Mouse (Mus musculus): ENCODE results near the gene E330021D16Rik.
"Not testable (repeated sequence)": the region's sequence is repeated elsewhere in the genome, so short reads cannot be mapped to it uniquely, and the experiment has no call there.

E330021D16Rik gene

DNA sequence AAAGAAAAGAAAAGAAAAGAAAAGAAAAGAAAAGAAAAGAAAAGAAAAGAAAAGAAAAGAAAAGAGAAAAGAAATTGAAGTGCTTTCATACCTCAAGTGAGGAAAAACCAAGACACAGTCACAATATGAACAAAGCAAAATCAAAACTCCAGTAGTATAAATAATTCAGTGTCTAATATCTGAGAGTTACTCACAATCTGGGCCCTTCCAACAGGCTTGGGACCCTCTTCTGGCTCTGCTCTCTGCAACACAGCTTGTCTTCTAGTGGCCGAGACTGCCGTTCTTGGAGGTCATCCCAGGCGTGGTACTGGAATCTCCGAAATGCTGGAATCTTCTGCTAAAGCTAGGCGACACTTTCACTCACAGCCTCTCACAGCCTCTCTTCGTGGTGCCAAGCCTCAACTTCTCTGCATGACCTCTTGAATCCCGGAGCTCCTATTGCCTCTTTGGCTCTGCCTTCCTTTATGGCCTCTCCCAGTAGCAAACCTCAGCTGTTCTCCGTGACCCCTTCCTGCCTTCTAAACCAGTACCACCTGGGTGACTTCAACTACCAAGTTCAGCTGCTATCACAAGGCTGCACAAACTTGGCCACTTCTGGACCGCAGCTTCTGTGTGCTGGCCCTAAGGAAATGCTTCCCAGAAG lies at the start of gene E330021D16Rik:
TSS of gene E330021D16Rik (minus strand) at position 437 of the 643 bp plus-strand sequence.
- no peak for DNase-seq (ENCODE audit: low spot score in 2 of 2)

DNA sequence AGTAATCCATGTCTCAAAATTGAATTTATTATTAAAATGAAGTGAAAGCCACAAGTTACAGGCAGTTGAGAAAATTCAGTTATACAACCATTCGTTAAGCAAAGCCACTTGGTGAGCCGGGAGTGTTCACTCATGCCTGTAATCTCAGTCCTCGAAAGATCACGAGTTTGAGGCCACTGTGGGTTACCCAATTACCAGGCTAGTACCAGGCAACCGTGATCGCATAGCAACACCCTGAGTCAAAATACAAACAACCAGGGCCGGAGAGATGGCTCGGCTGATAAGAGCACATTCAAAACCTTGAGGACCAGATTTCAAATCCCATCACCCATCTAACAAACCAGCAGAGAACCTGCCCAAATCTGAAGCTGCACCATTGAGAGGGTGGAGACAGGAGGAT lies 49.7 kb upstream of the E330021D16Rik start:
- DNase-seq (ENCODE audit: low spot score in 2 of 2) = no peak

DNA sequence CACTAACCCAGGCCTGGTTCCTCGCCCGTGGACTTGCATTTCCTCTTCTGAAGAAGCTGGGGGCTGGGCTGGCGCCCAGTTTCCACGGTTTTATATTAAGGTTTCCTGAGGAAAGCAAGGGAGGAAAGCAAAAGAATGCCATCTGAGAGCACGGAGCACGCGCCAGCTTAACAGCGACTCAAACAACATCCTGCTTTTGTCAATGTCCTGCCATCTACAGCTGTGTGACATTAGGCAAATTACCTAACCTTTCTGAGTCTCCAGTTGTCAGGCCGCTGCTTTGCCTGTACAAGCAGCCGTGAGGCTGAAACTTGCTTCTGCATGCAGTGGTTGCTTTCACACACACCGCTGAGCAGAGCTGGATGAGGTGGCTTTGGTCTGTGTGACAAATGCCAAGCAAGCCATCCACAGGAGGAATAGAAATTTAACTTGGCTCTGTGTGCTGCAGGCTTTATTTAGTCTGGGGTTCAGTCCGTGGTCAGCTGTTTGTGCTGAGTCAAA lies 48.8 kb upstream of the E330021D16Rik start:
- no peak for DNase-seq (ENCODE audit: low spot score in 2 of 2)

DNA sequence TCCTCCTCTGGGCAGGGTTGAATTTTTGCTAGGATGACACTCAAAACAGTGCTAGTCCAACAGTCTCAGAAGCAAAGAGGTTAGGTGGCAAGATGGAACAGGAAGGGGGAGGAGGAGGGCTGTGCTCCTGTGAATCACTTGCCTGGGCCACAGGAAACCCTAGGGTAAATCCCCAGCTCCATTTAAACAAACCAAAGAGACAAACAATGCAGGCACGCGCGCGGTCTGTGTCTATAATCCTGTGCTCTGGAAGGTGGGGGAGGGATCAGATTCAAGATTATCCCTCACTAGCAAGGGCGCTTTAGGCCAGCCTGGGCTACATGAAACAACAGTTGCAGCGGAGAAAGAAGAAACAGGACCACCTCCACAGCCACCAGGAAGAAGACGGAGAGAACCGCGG lies 48.1 kb upstream of the E330021D16Rik start:
- peak; percentile 30 to 50 for DNase-seq (ENCODE audit: low spot score in 2 of 2)

DNA sequence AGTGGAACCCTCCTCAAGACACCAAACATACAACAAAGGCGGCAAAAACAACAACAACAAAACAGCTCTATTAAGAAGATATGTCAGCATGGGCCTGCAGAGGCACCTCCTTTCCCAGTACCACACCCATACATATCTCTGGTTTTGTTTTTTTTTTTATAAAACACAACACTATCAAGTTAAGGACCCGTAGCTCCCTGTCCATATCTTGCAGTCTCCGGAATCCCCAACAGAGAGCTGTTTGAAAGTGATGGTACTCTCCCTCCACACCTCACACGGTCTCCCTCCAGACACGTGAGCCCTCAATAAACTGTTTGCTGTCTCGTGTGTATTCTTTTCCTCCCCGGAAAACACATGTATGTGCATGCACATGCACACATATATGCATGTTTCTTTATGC lies 43.8 kb upstream of the E330021D16Rik start:
- no peak for DNase-seq (ENCODE audit: low spot score in 2 of 2)

DNA sequence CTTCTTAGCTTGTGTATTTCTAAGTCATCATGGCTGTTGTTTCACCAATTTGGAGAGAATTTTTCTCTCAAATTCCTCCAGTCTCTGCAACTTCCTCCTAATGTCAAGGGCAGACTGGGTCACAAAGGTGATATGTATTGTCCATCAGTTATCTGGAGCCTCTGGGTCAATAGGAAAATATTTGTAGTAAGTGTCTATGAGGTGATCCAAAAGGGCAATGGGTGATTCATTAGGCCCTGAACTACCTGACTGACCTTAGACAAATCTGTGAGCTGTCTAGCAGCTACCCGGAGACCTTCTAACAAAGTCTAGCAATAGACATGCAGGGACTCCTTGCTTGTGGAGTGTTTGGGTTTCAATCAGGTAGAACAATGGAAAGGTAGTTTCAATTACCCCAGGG lies 40.9 kb upstream of the E330021D16Rik start:
- DNase-seq (ENCODE audit: low spot score in 2 of 2) = no peak

DNA sequence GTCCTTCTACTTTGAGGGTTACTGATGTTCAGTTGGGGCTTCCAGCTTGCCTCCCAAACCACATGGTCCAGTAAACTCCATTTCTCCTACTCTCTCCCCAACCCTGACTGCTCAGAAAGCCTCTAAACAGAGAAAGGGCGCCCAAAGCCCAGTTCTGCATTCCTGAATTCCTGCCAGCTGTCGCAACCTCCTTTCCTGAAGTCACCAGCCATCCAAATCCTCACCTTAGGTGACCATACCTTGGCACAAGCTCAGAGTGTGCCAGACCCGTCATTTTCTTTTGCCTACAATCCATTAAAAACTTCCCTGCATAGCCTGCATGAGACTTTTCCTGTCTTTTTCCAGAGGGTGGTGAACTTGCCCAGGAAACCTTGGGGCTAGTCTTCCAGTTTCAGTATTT lies 40.3 kb upstream of the E330021D16Rik start:
- no peak for DNase-seq (ENCODE audit: low spot score in 2 of 2)

DNA sequence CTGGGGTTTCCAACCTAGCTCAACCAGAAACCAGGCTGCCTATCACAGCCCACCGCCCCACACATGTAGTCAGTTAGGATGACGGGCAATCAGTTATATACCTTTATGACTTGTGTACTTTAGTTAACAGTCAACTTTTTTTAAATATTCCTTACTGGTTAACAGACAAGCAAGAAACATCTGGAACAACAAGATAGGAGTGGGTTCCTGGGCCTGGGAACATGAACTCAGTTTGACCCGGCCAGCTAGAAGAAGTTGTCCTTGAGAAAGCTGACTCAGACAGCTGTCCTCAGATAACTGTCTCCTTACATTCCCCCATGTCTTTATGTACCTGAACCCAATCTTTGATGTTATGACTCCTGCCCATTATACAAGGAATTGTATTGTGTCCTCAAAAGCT lies 37.3 kb upstream of the E330021D16Rik start:
- no peak for DNase-seq (ENCODE audit: low spot score in 2 of 2)

DNA sequence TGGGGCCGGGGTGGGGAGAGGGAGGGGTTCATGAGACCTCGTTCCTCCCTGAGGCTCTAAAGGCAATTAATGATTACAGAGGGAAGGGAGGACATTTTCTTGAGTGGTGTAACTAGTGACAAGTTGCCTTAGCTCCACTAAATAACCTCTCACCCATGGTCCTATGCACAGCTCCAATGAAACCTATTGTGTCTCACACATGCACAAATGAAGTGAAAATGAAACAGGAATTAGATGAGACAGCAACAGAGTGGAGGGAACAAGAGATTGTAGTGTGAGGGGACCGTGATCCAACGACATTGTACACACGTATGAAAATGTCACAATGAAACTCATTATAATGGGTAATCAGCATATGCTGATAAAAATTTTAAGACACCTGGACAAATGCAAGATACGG lies 35.5 kb upstream of the E330021D16Rik start:
- no peak for DNase-seq (ENCODE audit: low spot score in 2 of 2)

DNA sequence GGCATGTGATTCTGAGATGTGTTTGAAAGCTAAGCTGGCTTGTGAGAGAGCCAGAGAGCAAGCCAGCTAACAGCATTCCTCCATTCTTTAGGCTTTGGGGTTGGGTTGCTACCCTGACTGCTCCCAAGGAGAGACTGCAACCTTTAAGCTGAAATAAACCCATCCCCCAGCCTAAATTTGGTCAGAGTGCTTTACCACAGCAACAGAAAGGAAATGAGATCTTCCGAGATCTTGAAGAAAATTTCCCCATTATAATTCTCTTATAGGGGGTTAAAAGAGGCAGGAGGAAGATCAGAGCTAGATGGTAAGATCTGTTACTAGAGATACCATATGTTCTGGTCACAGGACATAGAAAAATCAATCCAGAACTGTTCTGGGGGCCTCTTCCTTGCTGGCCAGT lies 34.6 kb upstream of the E330021D16Rik start:
- no peak for DNase-seq (ENCODE audit: low spot score in 2 of 2)

DNA sequence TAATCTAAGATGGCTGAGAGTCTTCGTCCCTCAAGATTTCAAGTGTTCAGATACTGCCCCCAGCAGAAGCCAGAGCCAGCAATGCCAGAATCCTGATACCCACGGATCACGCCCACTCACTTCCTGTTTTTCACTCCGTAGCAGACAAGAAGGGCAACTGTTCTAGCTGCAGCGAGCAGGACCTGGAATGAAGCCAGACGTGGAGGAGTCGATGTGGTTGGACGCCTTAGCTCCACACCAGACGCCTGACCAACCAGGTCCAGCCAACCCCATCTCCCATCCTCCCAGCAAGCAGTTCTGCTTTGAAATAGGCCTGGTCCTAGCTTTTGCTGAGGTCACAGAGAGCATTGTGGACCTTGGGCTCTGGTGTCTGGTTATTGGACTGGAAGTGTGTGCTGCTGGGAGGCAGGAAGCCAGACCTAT lies 33.9 kb upstream of the E330021D16Rik start:
- peak; percentile 44 to 48 for DNase-seq (ENCODE audit: low spot score in 2 of 2)

DNA sequence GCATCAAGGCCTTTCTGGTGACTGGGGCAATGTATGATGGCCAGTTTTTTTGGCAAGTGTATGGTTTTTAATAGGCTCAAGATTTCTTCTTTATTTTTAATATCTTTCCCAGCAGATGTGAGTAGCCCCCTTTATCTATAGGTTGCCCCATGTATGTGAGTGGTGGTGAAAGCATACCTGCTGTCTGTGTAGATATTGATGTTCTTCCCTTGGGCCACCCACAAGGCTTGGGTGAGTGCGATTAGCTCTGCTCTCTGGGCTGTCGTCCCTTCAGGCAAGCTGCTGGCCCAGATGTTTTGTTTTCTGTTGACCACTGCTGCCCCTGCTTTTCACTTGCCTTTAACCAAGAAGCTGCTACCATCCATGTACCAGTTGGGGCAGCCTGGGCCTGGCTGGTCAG lies 23.8 kb upstream of the E330021D16Rik start:
- DNase-seq (ENCODE audit: low spot score in 2 of 2) = not testable (repeated sequence)

DNA sequence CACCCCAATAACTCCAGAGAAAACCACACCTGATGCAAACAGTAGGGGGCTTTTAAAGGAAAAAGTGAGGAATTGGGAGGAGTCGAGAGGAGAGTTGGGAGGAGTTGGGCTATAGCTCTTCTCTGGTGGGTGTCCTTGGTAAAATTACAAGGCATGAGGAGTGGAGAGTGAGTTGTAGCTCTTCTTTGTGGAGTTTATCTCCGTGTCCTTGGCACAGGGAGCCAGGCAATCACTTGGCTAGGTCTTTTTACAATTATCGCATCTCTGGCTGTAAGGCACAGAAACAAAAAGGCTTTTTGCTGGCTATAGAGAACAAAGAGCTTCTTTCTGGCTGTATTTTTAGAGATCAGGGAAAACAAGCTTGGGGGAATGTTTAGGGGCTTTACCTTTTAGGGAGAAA lies 20.8 kb upstream of the E330021D16Rik start:
- DNase-seq (ENCODE audit: low spot score in 2 of 2) = not testable (repeated sequence)

DNA sequence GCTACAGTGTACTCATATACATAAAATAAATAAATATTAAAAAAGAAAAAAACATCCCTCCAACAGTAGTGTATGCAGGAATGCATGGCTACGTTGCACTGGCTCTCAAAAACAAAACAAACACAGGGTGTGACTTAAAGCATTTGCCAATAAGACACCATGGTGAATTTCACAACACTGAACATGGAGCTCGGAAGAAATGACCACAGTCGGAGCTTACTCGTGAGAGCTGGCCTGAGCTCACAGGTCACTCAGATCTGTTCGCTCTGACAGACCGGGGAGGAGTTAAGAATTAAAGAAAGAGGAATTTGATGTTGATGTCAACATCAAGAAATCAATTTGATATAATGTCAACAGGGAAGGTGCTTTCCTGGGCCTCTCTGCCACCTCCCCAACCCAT lies 18.2 kb upstream of the E330021D16Rik start:
- DNase-seq (ENCODE audit: low spot score in 2 of 2) = no peak

DNA sequence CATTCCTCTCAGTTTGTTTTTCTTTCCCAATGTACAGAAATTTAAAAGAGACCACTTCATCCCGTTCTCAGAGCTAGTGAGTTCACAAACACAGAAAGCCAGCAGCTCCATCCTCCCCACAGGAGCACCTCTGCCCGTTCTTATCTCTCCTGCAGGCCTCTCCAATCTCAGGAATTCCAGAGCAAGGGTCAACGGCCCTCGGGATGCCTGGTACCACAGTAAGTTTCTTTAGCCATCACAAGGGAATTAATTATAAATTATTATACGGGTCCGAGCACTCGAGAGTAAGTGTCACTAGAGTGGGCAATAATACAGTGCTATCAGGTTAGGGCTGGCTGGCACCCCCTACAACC lies 16.5 kb upstream of the E330021D16Rik start:
- no peak for DNase-seq (ENCODE audit: low spot score in 2 of 2)

DNA sequence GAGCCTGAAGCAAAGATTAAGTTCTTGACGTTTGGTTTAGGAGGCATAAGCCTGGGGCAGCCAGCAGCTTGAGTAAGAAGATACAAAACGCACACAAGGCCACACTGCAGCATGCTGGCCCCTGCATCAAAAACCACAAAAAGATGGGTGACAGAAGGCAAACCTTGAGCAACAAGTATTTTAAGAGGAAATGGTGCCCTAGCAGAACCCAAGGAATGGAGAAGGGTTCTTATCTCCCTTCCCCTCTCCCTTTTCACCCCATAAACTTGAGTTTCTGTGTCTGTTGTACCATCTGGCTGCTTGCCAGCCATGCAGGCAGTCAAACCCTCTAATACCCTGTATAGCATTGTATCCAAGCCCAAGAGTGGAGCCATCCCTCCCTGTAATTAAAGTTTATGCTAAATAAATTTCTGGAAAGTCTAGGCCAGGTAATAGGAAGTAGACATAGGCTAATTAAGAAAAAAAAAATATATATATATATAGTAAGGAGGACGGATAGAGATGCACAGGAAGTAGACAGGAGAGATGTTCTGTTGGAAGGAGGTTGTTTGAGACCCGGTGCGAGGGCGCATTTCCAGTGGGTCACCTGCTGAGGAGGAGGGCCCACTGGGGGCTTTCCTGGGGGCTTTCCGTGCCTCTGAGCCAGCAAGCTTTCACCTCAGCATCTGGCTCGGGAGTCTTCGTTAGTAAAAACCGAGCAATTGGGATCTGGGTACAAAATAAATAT lies 16.0 kb upstream of the E330021D16Rik start:
- no peak for DNase-seq (ENCODE audit: low spot score in 2 of 2)

DNA sequence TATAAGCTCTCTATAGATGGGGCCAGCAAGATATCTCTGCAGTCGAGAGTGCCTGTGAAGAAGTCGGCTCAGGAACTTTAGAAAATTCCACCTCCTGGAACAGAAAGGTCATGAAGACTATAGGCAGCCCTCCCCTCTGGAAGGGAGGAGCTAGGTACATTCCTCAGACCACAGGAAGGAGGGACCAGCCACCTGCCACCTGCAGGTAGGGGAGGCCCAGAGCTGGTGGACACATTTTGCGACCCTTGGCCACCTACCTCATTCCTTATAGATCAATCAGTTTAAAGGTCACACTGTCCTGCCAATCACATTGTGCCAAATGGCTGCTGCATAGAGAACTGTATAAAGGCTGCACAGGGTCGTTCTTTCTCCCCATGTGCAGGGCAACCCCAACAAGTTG lies 14.1 kb upstream of the E330021D16Rik start:
- no peak for DNase-seq (ENCODE audit: low spot score in 2 of 2)

DNA sequence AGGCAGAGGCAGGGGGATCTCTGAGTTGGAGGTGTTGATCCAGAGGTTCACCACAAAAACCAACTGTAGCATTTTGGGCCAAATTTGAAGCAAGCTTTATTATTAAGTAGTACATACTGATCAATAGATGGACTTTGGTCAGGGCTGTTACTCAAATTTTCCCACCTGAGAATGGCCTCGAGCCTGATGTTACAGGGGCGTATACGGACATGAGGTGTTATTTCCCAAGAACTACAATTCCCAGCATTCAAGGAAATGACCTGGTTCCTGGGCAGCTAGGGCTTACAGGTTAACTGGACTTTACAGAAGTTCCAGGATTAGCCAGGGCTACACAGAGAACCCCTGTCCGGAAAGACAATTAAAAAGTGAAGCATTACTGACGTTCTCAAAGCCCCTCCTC lies 13.0 kb upstream of the E330021D16Rik start:
- no peak for DNase-seq (ENCODE audit: low spot score in 2 of 2)

DNA sequence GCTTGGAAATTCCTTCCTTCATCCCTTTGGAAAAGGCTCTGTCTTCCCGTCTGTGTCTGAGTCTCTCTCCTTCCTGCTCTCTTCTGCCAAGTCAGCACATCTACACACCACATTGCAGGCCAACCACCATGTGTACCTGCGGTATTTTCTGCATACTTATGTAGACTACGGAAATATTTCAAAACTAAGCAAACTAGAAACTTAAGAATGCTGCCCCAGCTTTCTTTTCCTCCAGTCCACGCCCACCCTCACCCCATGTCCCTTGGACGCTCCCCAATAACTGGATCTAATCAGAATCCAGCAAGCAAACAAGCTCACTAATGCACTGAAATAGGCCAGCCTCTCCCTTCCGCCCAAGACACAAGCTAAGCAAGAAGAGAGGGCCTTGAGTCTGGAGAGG lies 11.9 kb upstream of the E330021D16Rik start:
- DNase-seq (ENCODE audit: low spot score in 2 of 2) = no peak

DNA sequence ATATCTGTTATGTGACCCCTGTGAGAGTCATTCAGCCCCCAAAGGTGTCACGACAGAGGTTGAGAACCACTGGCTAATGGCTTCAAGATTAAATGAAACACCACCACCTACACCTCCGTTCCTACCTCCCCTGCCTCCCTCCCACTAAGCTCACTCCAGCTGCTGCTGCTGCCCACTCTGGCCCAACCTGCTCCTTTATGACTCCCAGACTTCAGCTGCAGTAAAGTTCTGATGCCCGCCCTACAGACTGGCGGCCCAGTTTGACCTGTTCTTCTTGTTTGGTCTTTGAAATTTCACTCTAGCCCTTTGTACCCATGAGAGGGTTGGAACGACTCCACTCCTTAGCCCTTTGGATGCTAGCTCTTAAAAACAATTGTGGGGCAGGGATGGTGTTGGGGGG lies 10.6 kb upstream of the E330021D16Rik start:
- DNase-seq (ENCODE audit: low spot score in 2 of 2) = no peak

DNA sequence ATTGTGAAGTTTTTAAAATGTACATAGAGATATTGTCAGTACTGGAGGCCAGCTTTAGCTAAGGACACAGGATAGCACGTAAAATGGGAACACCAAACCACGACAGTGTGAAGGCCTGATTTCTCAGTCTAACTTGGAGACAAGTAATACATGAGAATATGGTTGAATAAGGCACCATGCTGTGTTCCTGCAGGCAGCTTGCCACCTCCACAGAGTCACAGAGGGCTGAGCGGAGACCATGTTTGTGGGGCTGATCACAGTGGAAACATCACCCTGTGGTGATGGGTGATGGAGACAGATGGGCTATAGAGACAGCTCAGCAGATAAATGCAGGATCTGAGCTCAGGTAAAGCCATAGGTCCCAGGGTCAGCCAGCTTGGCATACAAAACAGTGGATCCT lies 8.8 kb upstream of the E330021D16Rik start:
- DNase-seq (ENCODE audit: low spot score in 2 of 2) = no peak

DNA sequence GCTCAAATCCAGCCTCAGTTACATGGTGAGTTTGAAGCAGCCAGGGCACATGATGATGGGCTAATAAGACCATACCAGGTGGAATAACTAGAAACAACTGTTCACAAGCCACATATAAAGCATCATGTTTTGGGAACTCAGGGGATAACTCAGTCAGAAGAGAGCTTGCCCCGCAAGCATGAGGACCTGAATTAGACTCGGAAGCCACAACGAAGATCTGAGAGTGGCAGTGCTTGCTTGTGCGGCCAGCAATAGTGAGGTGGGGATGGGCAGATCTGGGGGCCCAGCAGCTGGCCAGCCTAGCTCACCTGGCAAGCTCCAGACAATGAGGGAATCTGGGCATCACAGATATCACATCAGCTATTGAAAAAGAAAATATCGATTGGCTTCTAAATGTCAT lies 7.8 kb upstream of the E330021D16Rik start:
- DNase-seq (ENCODE audit: low spot score in 2 of 2) = no peak

DNA sequence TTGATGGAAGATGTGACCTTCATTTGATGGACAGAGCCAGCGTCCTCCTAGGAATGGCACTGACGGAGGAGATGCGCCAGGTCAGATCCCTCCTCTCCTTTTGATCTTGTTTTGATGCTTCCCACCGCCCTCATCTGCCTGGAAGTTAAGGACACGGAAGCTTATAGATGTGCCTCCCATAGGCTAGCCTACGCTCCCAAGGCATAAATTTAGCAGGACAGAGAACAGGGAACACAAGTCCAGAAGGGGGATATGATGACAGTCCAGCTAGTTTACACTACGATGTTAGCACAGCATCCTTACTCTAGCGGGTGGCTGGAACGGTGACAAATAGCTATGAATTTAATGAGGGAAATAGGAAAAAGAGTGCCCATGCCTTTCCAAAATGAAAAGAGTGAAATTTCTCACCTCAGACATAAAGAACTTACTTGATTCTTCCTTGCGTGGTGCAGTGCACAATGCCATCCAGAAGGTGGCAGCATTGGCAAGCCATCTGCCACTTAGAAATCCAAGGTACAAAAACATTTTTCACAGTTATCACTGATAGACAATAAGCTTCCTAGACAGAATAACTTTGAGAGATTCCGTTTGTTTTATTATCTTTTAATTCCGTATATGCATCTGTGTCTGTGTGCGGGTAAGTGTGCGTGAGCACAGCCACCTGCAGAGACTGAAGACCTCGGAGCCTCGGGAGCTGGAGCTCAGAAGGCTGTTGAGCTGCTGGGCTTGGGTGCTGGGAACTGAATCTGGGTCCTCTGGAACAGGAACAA lies 6.9 kb upstream of the E330021D16Rik start:
- DNase-seq (ENCODE audit: low spot score in 2 of 2) = peak; percentile 35 to 69

All from thymus, postnatal 10 days (tissue).